Mouse (Mus musculus) hindbrain, embryonic 16.5 days (tissue): ENCODE measurements around the gene Gm11492. TPM values are rescaled to one million over a fixed set of nuclear protein-coding genes. Genes with fewer than 3 reads are reported as not detected.

ENCODE experiments used
- ATAC-seq: fragments of 200-750 bp; cut with Nextera tagmentation; 2 replicates; pipeline ENCODE4 v1.8.0; 2017; ENCODE audit warnings: moderate TSS enrichment, moderate library complexity
- H3K27ac ChIP-seq: fragments of 300-500 bp; sonication (generic); 2 replicates; pipeline ENCODE4 v1.5.1; 2014; ENCODE audit warnings: low read depth, mild to moderate bottlenecking, control low read depth, low read length, moderate library complexity
- H3K27me3 ChIP-seq: fragments of 300-500 bp; sonication (generic); replicated peaks from 2 replicates; pipeline ENCODE4 v1.6.1; 2014; ENCODE audit warnings: low read length; ENCODE audit not compliant: control insufficient read depth, insufficient read depth
- H3K36me3 ChIP-seq: fragments of 300-500 bp; sonication (generic); 2 replicates; pipeline ENCODE4 v1.6.1; 2014; ENCODE audit warnings: mild to moderate bottlenecking, low read length, moderate library complexity, mixed read lengths; ENCODE audit not compliant: control insufficient read depth, insufficient read depth
- H3K4me1 ChIP-seq: fragments of 300-500 bp; sonication (generic); 2 replicates; pipeline ENCODE4 v1.6.1; 2014; ENCODE audit warnings: low read depth, low read length; ENCODE audit not compliant: control insufficient read depth, insufficient read depth
- H3K4me2 ChIP-seq: fragments of 300-500 bp; sonication (generic); 2 replicates; pipeline ENCODE4 v1.6.1; 2014; ENCODE audit warnings: mild to moderate bottlenecking, low read length, control low read depth, moderate library complexity
- H3K4me3 ChIP-seq: fragments of 300-500 bp; sonication (generic); 2 replicates; pipeline ENCODE4 v1.5.1; 2014; ENCODE audit warnings: mild to moderate bottlenecking, low read length, control low read depth, moderate library complexity
- H3K9ac ChIP-seq: fragments of 300-500 bp; sonication (generic); 2 replicates; pipeline ENCODE4 v1.6.1; 2014; ENCODE audit warnings: low read depth, mild to moderate bottlenecking, control low read depth, low read length, moderate library complexity
- H3K9me3 ChIP-seq: fragments of 300-500 bp; sonication (generic); 2 replicates; pipeline ENCODE4 v1.6.1; 2014; ENCODE audit warnings: mild to moderate bottlenecking, low read length, moderate library complexity; ENCODE audit not compliant: control insufficient read depth
- WGBS: fragments of 180-500 bp; shearing (Covaris S2); extraction: QIAGEN DNeasy Blood & Tissue Kit; methylation state at CpG from one replicate; pipeline ENCODE4 v1.1.7; 2014; 5-methylcytosine and 5-hydroxymethylcytosine counted together
- polyA plus RNA-seq: library from polyadenylated mRNA; unstranded; fragments of >200 nt; fragmentation: Nextera tagmentation; extraction: Ambion mirVana; gene quantifications from 2 replicates; pipeline ENCODE4 v1.2.1, GENCODE M21; 2015

Gene Gm11492
- polyA plus RNA-seq, 1 experiment from 2014 or later, result not detected

- Histone ChIP-seq H3K27me3 (no peaks in the 10 kb centered on the region), H3K4me3 (no peak overlapping the region), H3K9ac (no peak overlapping the region), H3K4me1 (peaks cover 2% of the 10 kb centered on the region), H3K4me2 (no peak overlapping the region), H3K27ac (no peak overlapping the region), H3K36me3 (no peaks in the 10 kb centered on the region), H3K9me3 (no peaks in the 10 kb centered on the region)
- 85% methylated on average over 10 of the region's 10 CpGs for WGBS
- no peak for ATAC-seq
These were observed 18.5 kb downstream of the Gm11492 start for GRCm38 (mm10) chr11:87584711-87585505.

GRCm38 (mm10) chr11:87587211-87587874 is 20.9 kb downstream of the Gm11492 start:
- 94% methylated on average over 5 of the region's 5 CpGs for WGBS
- Histone ChIP-seq H3K36me3 (no peaks in the 10 kb centered on the region), H3K9ac (no peak overlapping the region), H3K9me3 (no peaks in the 10 kb centered on the region), H3K4me2 (no peak overlapping the region), H3K27ac (no peak overlapping the region), H3K4me1 (peaks cover 12% of the 10 kb centered on the region), H3K4me3 (no peak overlapping the region), H3K27me3 (no peaks in the 10 kb centered on the region)
- no peak for ATAC-seq

GRCm38 (mm10) chr11:87589605-87590004 is 23.2 kb downstream of the Gm11492 start:
- H3K27ac ChIP-seq, result no peak overlapping the region
- ATAC-seq, result no peak

GRCm38 (mm10) chr11:87590841-87591525 is 24.5 kb downstream of the Gm11492 start:
- Histone ChIP-seq H3K36me3 (0 out of 2 replicates have a peak, but pooled peaks cover 2% of the 10 kb centered on the region), H3K4me3 (peak overlapping the region; percentile 70), H3K9ac (peak overlapping the region; percentile 82), H3K27ac (peak overlapping the region; percentile 92), H3K9me3 (no peaks in the 10 kb centered on the region), H3K4me2 (peak overlapping the region; percentile 91), H3K4me1 (peaks cover 31% of the 10 kb centered on the region), H3K27me3 (no peaks in the 10 kb centered on the region)
- no peak for ATAC-seq
- WGBS, result 2% methylated on average over 25 of the region's 25 CpGs

More at GRCm38 (mm10) chr11:87589605-87590004, 23.2 kb downstream of the Gm11492 start:
- no peaks in the 10 kb centered on the region for H3K9me3 ChIP-seq
- H3K4me2 ChIP-seq, result no peak overlapping the region
- no peak overlapping the region for H3K4me3 ChIP-seq
- WGBS, result 93% methylated on average over 8 of the region's 8 CpGs
- H3K9ac ChIP-seq, result no peak overlapping the region
- H3K36me3 ChIP-seq, result 0 out of 2 replicates have a peak, but pooled peaks cover 2% of the 10 kb centered on the region
- H3K27me3 ChIP-seq, result no peaks in the 10 kb centered on the region
- peaks cover 26% of the 10 kb centered on the region for H3K4me1 ChIP-seq

- no peaks in the 10 kb centered on the region for H3K27me3 ChIP-seq
- H3K4me2 ChIP-seq, result peak within 1 kb of the TSS; percentile 96
- peak within 1 kb of the TSS; percentile 82 for H3K9ac ChIP-seq
- no peaks in the 10 kb centered on the region for H3K9me3 ChIP-seq
- peaks cover 38% of the 10 kb centered on the region for H3K4me1 ChIP-seq
- ATAC-seq, result peak; percentile 98
- peak within 1 kb of the TSS; percentile 70 for H3K4me3 ChIP-seq
- WGBS, result under 1% methylated on average over 61 of the region's 61 CpGs
- H3K27ac ChIP-seq, result peak within 1 kb of the TSS; percentile 92
- 0 out of 2 replicates have a peak, but pooled peaks cover 2% of the 10 kb centered on the region for H3K36me3 ChIP-seq
These were observed 25.3 kb downstream of the Gm11492 start, which contains the start of gene Mtmr4 for GRCm38 (mm10) chr11:87591526-87592353. Mtmr4 (plus strand) TSS chr11:87592162.

GRCm38 (mm10) chr11:87592354-87592695 is 25.9 kb downstream of the Gm11492 start:
- H3K4me1 ChIP-seq, result peaks cover 44% of the 10 kb centered on the region

GRCm38 (mm10) chr11:87592713-87593598 is 26.5 kb downstream of the Gm11492 start:
- Histone ChIP-seq H3K4me1 (peaks cover 45% of the 10 kb centered on the region), H3K9me3 (no peaks in the 10 kb centered on the region), H3K4me2 (peak overlapping the region; percentile 96), H3K36me3 (peaks cover 10% of the 10 kb centered on the region), H3K9ac (peak overlapping the region; percentile 82), H3K27me3 (no peaks in the 10 kb centered on the region), H3K27ac (peak overlapping the region; percentile 83), H3K4me3 (peak overlapping the region; percentile 70)
- 27% methylated on average over 13 of the region's 13 CpGs for WGBS
- ATAC-seq, result no peak

More at GRCm38 (mm10) chr11:87592354-87592695, 25.9 kb downstream of the Gm11492 start:
- H3K36me3 ChIP-seq, result peaks cover 4% of the 10 kb centered on the region; the same call in 1 of the 2 replicates
- peak overlapping the region; percentile 96 for H3K4me2 ChIP-seq
- peak overlapping the region; percentile 82 for H3K9ac ChIP-seq
- H3K9me3 ChIP-seq, result no peaks in the 10 kb centered on the region
- peak overlapping the region; percentile 70 for H3K4me3 ChIP-seq
- no peak for ATAC-seq
- WGBS, result under 1% methylated on average over 15 of the region's 15 CpGs
- H3K27ac ChIP-seq, result peak overlapping the region; percentile 83
- H3K27me3 ChIP-seq, result no peaks in the 10 kb centered on the region
